Mouse (Mus musculus) heart, embryonic 16.5 days (tissue): ENCODE results near the gene Gcnt4. TPM values are rescaled to one million over a fixed set of nuclear protein-coding genes. Genes with fewer than 3 reads are reported as not detected.
A peak's percentile ranks its signal among the peaks of the same experiment; 100 is the strongest.

Source experiments
- ATAC-seq: fragments of 200-750 bp; cut with Nextera tagmentation; replicated peaks from 2 replicates; pipeline ENCODE4 v1.8.0; 2017; ENCODE audit warnings: moderate number of reproducible peaks; ENCODE audit not compliant: insufficient read depth, low FRiP score; ENCODE audit errors: extremely low read depth
- H3K27ac ChIP-seq: fragments of 300-500 bp; sonication (generic); 2 replicates; pipeline ENCODE4 v1.5.1; 2014; ENCODE audit warnings: mild to moderate bottlenecking, low read length, control low read depth, moderate library complexity
- H3K27me3 ChIP-seq: fragments of 300-500 bp; sonication (generic); 2 replicates; pipeline ENCODE4 v1.6.1; 2014; ENCODE audit warnings: low read length, mixed read lengths; ENCODE audit not compliant: control insufficient read depth, insufficient read depth
- H3K36me3 ChIP-seq: fragments of 300-500 bp; sonication (generic); 2 replicates; pipeline ENCODE4 v1.6.1; 2014; ENCODE audit not compliant: control insufficient read depth, insufficient read depth
- H3K4me1 ChIP-seq: fragments of 300-500 bp; sonication (generic); 2 replicates; pipeline ENCODE4 v1.6.1; 2014; ENCODE audit warnings: low read length, mixed read lengths; ENCODE audit not compliant: control insufficient read depth, insufficient read depth
- H3K4me2 ChIP-seq: fragments of 300-500 bp; sonication (generic); 2 replicates; pipeline ENCODE4 v1.6.1; 2014; ENCODE audit warnings: low read depth, mild to moderate bottlenecking, control low read depth, low read length
- H3K4me3 ChIP-seq: fragments of 300-500 bp; sonication (generic); 2 replicates; pipeline ENCODE4 v1.5.1; 2014; ENCODE audit warnings: mild to moderate bottlenecking, control low read depth, low read length
- H3K9ac ChIP-seq: fragments of 300-500 bp; sonication (generic); 2 replicates; pipeline ENCODE4 v1.6.1; 2014; ENCODE audit warnings: low read length, control low read depth
- H3K9me3 ChIP-seq: fragments of 300-500 bp; sonication (generic); replicated peaks from 2 replicates; pipeline ENCODE4 v1.6.1; 2016; ENCODE audit warnings: low read length; ENCODE audit not compliant: control insufficient read depth
- WGBS: fragments of 180-500 bp; shearing (Covaris S2); extraction: QIAGEN DNeasy Blood & Tissue Kit; methylation state at CpG from one replicate; pipeline ENCODE4 v1.1.7; 2014; 5-methylcytosine and 5-hydroxymethylcytosine counted together
- polyA plus RNA-seq: library from polyadenylated mRNA; unstranded; fragments of >200 nt; fragmentation: Nextera tagmentation; extraction: Ambion mirVana; gene quantifications from 2 replicates; pipeline ENCODE4 v1.2.1, GENCODE M21; 2015

Gene Gcnt4
- polyA plus RNA-seq, 1 experiment from 2014 or later, result 0.41 TPM

GRCm38 (mm10) chr13:96924985-96925745, 676 bp downstream of the Gcnt4 start:
- peak overlapping the region; percentile 73 for H3K4me3 ChIP-seq
- H3K9me3 ChIP-seq, result no peaks in the 10 kb centered on the region
- H3K36me3 ChIP-seq, result no peaks in the 10 kb centered on the region
- peak overlapping the region; percentile 97 for H3K4me2 ChIP-seq
- ATAC-seq, result peak; percentile 54
- H3K4me1 ChIP-seq, result peaks cover 2% of the 10 kb centered on the region; the same call in 1 of the 2 replicates
- 1% methylated on average over 52 of the region's 53 CpGs for whole genome bisulfite sequencing
- peaks cover 12% of the 10 kb centered on the region; the same call in 1 of the 2 replicates for H3K27me3 ChIP-seq
- peak overlapping the region; percentile 78 for H3K9ac ChIP-seq
- H3K27ac ChIP-seq, result no peak overlapping the region

DNA sequence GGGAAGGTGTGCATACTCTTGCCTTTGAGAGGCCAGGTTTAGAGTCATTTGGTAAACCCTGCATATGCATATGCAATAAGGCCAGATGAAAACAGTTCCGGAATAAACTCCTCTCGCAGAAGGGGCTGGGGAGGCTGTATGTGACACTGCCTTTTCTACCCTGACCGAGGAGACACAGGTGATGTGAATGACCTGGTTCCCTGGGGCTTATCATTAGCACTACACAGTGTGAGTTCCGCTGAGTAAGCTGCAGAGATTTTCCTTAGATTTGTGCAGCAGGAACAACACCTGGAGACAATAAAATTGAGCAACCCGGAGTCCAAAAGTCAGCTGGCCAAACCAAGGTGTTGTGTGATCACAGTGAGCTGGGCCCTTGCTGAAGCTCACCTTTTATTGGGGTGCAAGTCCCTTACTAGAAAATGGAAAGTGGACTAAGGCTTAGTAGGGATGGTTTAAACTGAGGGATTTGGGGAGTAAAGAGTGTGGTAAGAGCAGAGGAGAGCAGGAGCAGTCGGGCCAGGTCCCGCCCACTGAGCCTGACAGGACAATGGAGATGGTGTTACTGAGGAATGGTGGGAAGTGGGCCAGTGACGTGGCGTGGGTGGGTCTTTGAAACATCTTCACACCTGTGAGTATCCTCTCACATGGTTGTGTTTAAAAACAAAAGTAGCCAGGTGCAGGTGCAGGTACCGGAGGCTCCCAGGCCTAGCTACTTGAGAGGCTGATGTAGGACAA, 1.7 kb downstream of the Gcnt4 start:
- no peaks in the 10 kb centered on the region for H3K9me3 ChIP-seq
- H3K27me3 ChIP-seq, result peaks cover 12% of the 10 kb centered on the region; the same call in 1 of the 2 replicates
- WGBS, result 63% methylated on average over 10 of the region's 10 CpGs

DNA sequence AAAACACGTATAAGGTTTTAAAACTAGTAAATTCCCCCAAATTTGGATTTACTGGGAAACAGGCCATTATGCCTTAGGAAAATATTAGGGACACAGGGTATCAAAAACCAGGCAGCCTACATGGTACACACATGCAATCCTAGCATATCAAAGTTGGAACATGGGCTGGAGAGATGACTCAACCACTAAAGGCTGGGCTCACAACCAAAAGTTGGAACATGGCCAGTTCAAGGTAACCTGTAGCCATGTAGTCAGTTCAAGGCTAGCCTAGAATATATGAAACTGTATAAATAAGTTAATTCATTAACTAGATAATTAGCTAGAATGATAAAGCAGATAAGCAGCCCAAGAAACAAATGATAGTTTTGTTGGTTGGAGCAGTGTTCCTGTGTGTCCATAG, 3.3 kb downstream of the Gcnt4 start:
- peaks cover 2% of the 10 kb centered on the region; the same call in 1 of the 2 replicates for H3K4me1 ChIP-seq
- H3K36me3 ChIP-seq, result no peaks in the 10 kb centered on the region
- 97% methylated on average over 1 of the region's 1 CpGs for WGBS
- H3K27ac ChIP-seq, result no peak overlapping the region
- no peak for ATAC-seq
- H3K9me3 ChIP-seq, result no peaks in the 10 kb centered on the region
- no peak overlapping the region for H3K4me3 ChIP-seq
- H3K27me3 ChIP-seq, result peaks cover 12% of the 10 kb centered on the region; the same call in 1 of the 2 replicates
- H3K9ac ChIP-seq, result no peak overlapping the region
- no peak overlapping the region for H3K4me2 ChIP-seq

More for the DNA sequence above, 1.7 kb downstream of the Gcnt4 start:
- H3K4me2 ChIP-seq, result no peak overlapping the region
- no peak overlapping the region for H3K9ac ChIP-seq
- H3K4me1 ChIP-seq, result peaks cover 2% of the 10 kb centered on the region; the same call in 1 of the 2 replicates
- no peaks in the 10 kb centered on the region for H3K36me3 ChIP-seq
- H3K27ac ChIP-seq, result no peak overlapping the region
- no peak overlapping the region for H3K4me3 ChIP-seq
- ATAC-seq, result no peak

GRCm38 (mm10) chr13:96928432-96929039, 4.0 kb downstream of the Gcnt4 start:
- no peak overlapping the region for H3K4me3 ChIP-seq
- WGBS, result 71% methylated on average over 8 of the region's 8 CpGs
- H3K4me2 ChIP-seq, result no peak overlapping the region
- no peaks in the 10 kb centered on the region for H3K9me3 ChIP-seq
- H3K9ac ChIP-seq, result no peak overlapping the region
- H3K27ac ChIP-seq, result no peak overlapping the region
- no peaks in the 10 kb centered on the region for H3K36me3 ChIP-seq
- peaks cover 12% of the 10 kb centered on the region; the same call in 1 of the 2 replicates for H3K27me3 ChIP-seq
- peaks cover 5% of the 10 kb centered on the region; the same call in 1 of the 2 replicates for H3K4me1 ChIP-seq
- no peak for ATAC-seq

DNA sequence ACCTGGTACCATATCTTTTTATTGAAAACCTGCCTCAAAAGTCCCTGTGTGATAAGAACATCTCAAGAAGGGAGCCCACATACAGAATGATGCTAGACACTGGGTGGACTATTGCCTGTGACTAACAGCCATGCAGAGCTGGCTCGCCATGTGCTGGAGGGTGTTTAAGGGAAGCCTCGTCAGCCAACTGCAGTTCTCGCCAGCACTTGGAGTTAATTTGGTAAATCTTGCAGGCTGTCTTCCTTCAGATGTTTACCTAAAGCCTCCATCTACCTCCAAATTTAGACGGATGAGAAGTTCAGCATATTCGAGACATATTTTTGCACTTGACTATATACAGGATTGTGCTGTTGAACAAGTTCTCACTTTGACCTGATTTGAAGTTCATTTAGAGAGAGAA, 8.3 kb downstream of the Gcnt4 start:
- ATAC-seq, result no peak
- Histone ChIP-seq H3K9ac (no peak overlapping the region), H3K4me1 (peaks cover 5% of the 10 kb centered on the region; the same call in 1 of the 2 replicates), H3K4me2 (no peak overlapping the region), H3K36me3 (no peaks in the 10 kb centered on the region), H3K4me3 (no peak overlapping the region), H3K27me3 (no peaks in the 10 kb centered on the region), H3K27ac (no peak overlapping the region), H3K9me3 (no peaks in the 10 kb centered on the region)
- 89% methylated on average over 5 of the region's 5 CpGs for WGBS

- Histone ChIP-seq H3K36me3 (no peaks in the 10 kb centered on the region), H3K9me3 (no peaks in the 10 kb centered on the region), H3K27ac (no peak overlapping the region), H3K9ac (no peak overlapping the region), H3K4me3 (peak overlapping the region; percentile 8; the same call in 1 of the 2 replicates), H3K4me2 (peak overlapping the region; percentile 43), H3K4me1 (peaks cover 5% of the 10 kb centered on the region; the same call in 1 of the 2 replicates), H3K27me3 (no peaks in the 10 kb centered on the region)
- 15% methylated on average over 8 of the region's 8 CpGs for WGBS
- ATAC-seq, result peak; percentile 18; the same call in 1 of the 2 replicates
Observed at GRCm38 (mm10) chr13:96933367-96933766, 8.9 kb downstream of the Gcnt4 start.

DNA sequence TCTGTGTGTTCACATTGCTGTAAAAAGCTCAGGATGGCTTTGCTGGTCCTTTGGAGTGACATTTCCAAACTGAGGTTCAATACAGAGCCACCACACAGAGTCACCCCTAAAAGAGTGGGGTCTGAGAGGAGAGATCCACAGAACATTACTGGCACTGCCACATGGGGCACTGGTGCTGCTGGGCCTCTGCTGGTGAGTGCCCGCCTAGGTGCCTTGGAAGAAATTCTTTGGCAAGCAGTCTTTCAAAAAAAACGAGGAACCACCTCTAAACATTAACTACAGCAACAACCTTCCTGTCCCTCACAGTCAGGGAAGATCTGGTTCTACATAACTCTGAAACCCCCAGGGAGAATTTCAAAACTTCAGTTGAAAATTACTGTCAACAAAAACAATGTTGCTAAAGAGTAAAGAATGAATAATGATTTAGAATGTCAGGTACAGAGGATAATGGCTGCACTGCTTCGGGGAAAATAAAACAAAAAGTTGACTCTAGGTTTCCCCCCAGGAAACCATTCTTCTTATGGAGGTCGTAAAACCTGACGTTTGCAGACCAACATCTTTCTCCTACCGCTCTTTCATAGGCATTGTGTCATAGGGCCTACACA, 11.8 kb downstream of the Gcnt4 start:
- Histone ChIP-seq H3K36me3 (no peaks in the 10 kb centered on the region), H3K4me3 (no peak overlapping the region), H3K9ac (no peak overlapping the region), H3K27ac (no peak overlapping the region), H3K4me1 (peaks cover 5% of the 10 kb centered on the region; the same call in 1 of the 2 replicates), H3K27me3 (no peaks in the 10 kb centered on the region), H3K9me3 (no peaks in the 10 kb centered on the region), H3K4me2 (no peak overlapping the region)
- ATAC-seq, result no peak
- 79% methylated on average over 6 of the region's 6 CpGs for WGBS

DNA sequence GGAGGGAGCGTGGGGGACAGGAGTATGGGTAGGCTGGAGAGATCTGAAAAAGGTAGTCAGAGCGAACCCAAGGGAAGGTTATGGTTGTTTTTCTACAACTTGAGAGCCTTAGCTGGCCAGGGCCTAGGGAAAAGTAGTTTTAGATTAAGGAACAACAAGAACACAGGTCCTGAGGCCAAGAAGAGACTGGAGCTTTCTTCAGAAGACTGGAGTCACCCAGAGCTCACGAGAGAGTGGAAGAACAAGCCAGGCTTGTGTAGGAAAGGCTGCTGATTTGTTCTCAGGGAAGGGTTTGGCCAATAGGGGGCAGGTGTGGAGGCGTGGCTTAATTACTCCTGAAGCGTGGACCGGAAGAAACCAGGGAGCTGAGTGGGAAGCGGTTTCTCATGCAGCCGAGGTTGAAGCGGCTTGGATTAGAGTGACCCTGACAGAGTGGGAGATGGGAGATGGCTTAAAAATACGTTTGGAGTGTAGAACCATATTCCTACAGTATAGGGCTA, 12.6 kb downstream of the Gcnt4 start:
- H3K27me3 ChIP-seq, result no peaks in the 10 kb centered on the region
- no peak overlapping the region for H3K4me2 ChIP-seq
- no peaks in the 10 kb centered on the region for H3K9me3 ChIP-seq
- H3K4me3 ChIP-seq, result no peak overlapping the region
- WGBS, result 71% methylated on average over 10 of the region's 10 CpGs
- no peak overlapping the region for H3K9ac ChIP-seq
- no peak for ATAC-seq
- H3K4me1 ChIP-seq, result peaks cover 5% of the 10 kb centered on the region; the same call in 1 of the 2 replicates
- no peak overlapping the region for H3K27ac ChIP-seq
- no peaks in the 10 kb centered on the region for H3K36me3 ChIP-seq
